Mouse (Mus musculus): Measurements from ENCODE around the gene Pkd1l3.

- TF ChIP-seq CTCF (IDR thresholded peaks at IDR 0.05; ENCODE audit: borderline replicate concordance, insufficient read depth, low read depth, low read length) (no peak), POLR2A (IDR thresholded peaks at IDR 0.05; ENCODE audit: borderline replicate concordance, insufficient read depth, low read length) (peak; percentile 31; the same call in 1 of the 2 replicates)
Measured at GRCm38 (mm10) chr8:109565498-109566333, 48.6 kb upstream of the Pkd1l3 start, which contains the start of the genes Dhx38 and Txnl4b.
